Mouse (Mus musculus) heart, adult 18-20 months (tissue): ENCODE data around the gene Tdpoz2. TPM values are rescaled to one million over a fixed set of nuclear protein-coding genes. Genes with fewer than 3 reads are reported as not detected.
A peak's percentile ranks its signal among the peaks of the same experiment; 100 is the strongest.
"Not testable (repeated sequence)": the region's sequence is repeated elsewhere in the genome, so short reads cannot be mapped to it uniquely, and the experiment has no call there.

Experiments
- DNase-seq, 2 experiments: peaks; one replicate each; pipeline ENCODE4 v3.0.0; 2021 to 2022; ENCODE audit warnings: mixed read lengths in 1 of 2
- long read RNA-seq, 2 experiments: library from polyadenylated mRNA; stranded (forward); transcript quantifications; one replicate each; pipeline ENCODE4 v2.0.0; 2021
- total RNA-seq, 2 experiments: library from RNA; stranded (reverse); gene quantifications; 2 replicates each; pipeline ENCODE4 v1.2.3; 2021

Tdpoz2 gene
- total RNA-seq: not detected
- long read RNA-seq, experiment 1: 0 reads
- long read RNA-seq, experiment 2: 0 reads

DNA sequence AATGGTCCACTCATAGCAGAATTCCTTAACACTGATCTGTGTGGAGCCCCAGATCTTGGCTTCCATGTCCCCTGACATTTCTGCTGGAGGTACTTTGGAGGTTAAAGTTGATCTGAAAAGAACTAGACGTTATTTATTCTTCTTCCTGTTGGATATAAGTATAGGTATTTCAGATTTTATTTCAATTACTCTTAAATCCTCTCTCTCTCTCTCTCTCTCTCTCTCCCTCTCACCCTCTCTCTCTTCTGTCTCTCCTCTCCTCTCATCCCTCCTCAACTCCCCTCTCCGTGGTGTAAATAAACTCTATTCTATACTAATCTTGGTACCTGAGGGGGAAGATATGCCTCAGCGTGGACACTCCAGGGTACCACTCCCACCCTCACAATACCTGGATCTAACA is at the start of gene Tdpoz2:
Tdpoz2 (minus strand) TSS at position 101 of the 400 bp plus-strand sequence.
- DNase-seq: no peak

DNA sequence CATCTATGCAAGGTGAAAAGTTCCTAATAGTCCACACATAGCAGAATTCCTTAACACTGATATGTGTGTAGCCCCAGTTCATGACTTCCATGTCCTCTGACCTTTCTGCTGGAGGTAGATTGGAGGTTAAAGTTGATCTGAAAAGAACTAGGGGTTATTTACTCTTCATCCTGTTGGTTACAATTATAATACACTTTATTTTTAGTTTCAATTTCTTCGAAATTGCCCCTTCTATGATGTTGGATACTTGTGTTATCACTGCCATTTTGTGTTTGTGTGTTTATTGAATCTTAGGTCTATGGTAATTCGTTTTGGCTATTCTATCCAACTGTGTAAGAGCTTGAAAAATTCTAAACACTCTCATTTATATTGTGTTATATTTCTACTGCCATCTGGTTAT is 40.5 kb upstream of the Tdpoz2 start, which contains the start of gene Gm37596:
Gm37596 (minus strand) TSS at position 101 of the 400 bp plus-strand sequence.
- not testable (repeated sequence) for DNase-seq

GRCm38 (mm10) chr3:93676210-93676609 is 23.7 kb upstream of the Tdpoz2 start, which contains the start of gene Tdpoz1:
TSS of gene Tdpoz1 (minus strand) at chr3:93676310.
- DNase-seq: not testable (repeated sequence)

DNA sequence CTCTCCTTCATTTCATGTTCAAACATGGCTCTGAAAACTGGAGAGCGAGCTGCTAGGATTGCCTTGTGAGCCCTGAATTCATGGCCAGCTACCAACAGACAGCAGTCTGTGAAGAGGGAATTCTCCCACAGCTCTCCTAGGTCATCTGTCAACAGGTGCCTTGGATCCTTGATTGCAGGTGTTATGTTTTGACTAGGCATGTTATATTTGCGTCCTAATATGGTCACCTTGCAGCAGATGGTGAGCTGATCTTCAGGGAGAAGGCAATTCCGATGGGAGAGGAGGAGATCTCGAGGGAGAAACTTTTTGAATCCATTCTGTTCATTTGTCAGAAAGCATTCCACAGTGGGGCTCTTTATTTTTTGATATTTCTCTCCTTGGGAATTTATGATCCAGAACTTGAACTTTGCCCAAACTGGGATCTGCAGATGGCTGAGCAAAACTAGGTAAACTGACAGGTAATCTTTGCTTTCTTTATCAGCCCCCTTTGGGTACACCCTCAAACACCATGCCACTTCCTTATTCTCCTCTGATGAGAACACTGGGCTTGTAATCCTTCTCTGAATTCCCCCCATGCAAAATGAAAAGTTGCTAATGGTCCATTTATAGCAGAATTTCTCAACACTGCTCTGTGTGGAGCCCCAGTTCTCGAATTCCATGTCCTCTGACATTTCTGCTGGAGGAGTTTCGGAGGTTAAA is 18.5 kb upstream of the Tdpoz2 start:
- DNase-seq: not testable (repeated sequence)

GRCm38 (mm10) chr3:93654260-93654659 is 1.8 kb upstream of the Tdpoz2 start:
- no peak for DNase-seq

- not testable (repeated sequence) for DNase-seq
Observed at GRCm38 (mm10) chr3:93630917-93631714, 21.4 kb downstream of the Tdpoz2 start.

GRCm38 (mm10) chr3:93608970-93609369 is 43.5 kb downstream of the Tdpoz2 start:
- DNase-seq: peak in 1 of 2 experiments; percentile 25

GRCm38 (mm10) chr3:93601903-93602302 is 50.6 kb downstream of the Tdpoz2 start:
- DNase-seq: no peak

Other genes starting within 250 kb of the Tdpoz2 start
- under 1 TPM in 1 of 2 experiments, not detected in 1; 0.05 TPM for gene Tchh, start 210.4 kb downstream of the Tdpoz2 start, total RNA-seq
- not detected for gene Tchhl1, start 183.9 kb downstream of the Tdpoz2 start, total RNA-seq
- 10 to 100 TPM; 52.4 to 78.2 TPM for gene S100a11, start 132.2 kb downstream of the Tdpoz2 start, total RNA-seq
- 100 to 1,000 TPM in 1 of 2 experiments, 10 to 100 TPM in 1; 92.1 to 100 TPM for gene S100a10, start 97.6 kb downstream of the Tdpoz2 start, total RNA-seq
- gene Tdpoz1, start 23.6 kb upstream of the Tdpoz2 start, total RNA-seq: not detected
- gene Gm37596, start 40.4 kb upstream of the Tdpoz2 start, total RNA-seq: not detected
- not detected for gene Gm5773, start 120.3 kb upstream of the Tdpoz2 start, total RNA-seq
- not detected for gene Tdpoz4, start 143.7 kb upstream of the Tdpoz2 start, total RNA-seq
- not detected for gene Tdpoz3, start 173.3 kb upstream of the Tdpoz2 start, total RNA-seq